Mouse (Mus musculus): ENCODE results near the gene Psmd13.

DNA sequence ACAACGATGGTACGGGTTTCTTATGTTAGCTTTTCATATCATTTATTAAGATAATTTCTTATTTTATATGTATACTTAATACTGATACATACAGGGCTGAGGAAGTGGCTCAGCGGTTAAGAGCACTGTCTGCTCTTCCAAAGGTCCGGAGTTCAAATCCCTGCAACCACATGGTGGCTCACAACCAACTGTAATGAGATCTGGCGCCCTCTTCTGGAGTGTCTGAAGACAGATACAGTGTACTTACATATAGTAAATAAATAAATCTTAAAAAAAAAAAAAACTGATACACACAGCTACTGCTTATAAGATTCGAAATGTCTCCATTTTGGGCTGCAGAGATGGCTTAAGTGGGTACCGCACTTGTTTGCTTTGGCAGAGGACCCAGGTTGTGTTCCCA lies 25.9 kb downstream of the Psmd13 start:
- TF ChIP-seq POLR2A (IDR thresholded peaks at IDR 0.05; ENCODE audit: insufficient read depth, low read length) (no peak), CTCF (IDR thresholded peaks at IDR 0.05; ENCODE audit: low read depth, low read length) (peak; percentile 21)
